Mouse (Mus musculus): ENCODE data around the gene Capn12.
A peak's percentile ranks its signal among the peaks of the same experiment; 100 is the strongest.
"Not testable (repeated sequence)": the region's sequence is repeated elsewhere in the genome, so short reads cannot be mapped to it uniquely, and the experiment has no call there.

Capn12 gene

GRCm38 (mm10) chr7:28879606-28880005, 1.6 kb upstream of the Capn12 start:
- DNase-seq: peak; percentile 47

GRCm38 (mm10) chr7:28880554-28880953, 668 bp upstream of the Capn12 start:
- no peak for DNase-seq

- DNase-seq: no peak
These were observed 1.8 kb downstream of the Capn12 start for GRCm38 (mm10) chr7:28883039-28883438.

DNA sequence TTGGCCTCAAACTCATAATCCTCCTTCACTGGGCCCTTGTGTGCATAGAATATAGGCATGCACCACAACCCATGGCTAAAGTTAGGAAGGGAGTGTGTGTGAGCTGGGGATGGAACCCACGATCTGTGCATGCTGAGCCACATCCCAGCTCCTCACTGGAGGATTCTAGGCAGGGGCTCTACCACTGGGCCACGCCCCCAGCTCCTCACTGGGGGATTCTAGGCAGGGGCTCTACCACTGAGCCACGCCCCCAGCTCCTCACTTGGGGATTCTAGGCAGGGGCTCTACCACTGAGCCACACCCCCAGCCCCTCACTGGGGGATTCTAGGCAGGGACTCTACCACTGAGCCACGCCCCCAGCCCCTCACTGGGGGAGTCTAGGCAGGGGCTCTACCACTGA, 2.5 kb downstream of the Capn12 start:
- not testable (repeated sequence) for DNase-seq

DNA sequence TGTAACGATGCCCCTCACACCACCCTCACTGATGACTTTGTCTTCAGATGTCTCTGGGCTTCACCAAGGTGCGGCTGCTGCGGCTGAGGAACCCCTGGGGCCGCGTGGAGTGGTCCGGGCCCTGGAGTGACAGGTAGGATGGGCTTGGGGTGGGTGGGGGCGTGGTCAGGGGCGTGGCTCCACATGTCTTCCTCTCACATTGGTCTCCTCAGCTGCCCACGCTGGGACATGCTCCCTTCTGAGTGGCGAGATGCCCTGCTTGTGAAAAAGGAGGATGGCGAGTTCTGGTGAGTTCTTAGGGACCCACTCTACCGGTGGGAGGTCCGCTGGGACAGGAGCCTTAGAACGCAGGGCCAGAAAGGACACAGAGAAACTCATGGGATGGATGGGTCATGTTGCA, 5.3 kb downstream of the Capn12 start:
- DNase-seq: no peak

DNA sequence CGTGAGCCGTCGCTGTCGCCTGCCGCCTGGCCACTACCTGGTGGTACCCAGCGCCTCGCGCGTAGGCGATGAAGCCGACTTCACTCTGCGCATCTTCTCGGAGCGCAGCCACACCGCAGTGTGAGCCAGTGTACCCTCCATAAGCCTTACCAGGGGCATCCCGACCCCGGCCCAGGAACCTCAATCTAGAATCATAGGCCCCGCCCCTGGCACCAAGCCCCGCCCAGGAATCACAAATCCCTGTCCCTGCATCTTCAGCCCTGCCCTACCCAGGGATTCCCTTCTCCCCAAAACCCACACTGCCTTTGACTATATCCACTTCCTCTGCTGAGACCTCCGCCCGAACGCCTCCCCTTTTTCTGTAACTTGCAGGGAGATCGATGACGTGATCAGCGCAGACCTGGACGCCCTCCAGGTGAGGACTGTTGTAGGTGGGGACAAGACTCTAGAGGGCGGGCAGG, 7.5 kb downstream of the Capn12 start:
- no peak for DNase-seq

DNA sequence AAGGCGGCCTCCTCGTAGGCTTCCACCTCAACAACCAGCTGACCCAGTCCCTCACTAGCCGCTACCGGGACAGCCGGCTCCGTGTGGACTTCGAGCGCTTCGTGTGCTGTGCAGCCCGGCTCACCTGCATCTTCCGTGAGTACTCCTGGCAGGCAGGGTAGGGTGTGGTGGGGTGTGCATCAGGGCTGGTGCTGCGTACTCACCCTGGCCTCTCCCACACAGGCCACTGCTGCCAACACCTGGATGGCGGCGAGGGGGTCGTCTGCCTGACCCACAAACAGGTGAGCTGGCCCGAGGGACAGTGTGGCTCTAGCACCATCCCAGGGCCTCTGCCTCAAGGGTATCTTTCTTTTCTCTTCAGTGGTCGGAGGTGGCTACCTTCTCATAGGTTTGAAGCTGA, 11.4 kb downstream of the Capn12 start:
- no peak for DNase-seq

GRCm38 (mm10) chr7:28893643-28894265, 12.5 kb downstream of the Capn12 start:
- no peak for DNase-seq

- DNase-seq: no peak
These were observed 13.7 kb downstream of the Capn12 start for GRCm38 (mm10) chr7:28894942-28895341.

DNA sequence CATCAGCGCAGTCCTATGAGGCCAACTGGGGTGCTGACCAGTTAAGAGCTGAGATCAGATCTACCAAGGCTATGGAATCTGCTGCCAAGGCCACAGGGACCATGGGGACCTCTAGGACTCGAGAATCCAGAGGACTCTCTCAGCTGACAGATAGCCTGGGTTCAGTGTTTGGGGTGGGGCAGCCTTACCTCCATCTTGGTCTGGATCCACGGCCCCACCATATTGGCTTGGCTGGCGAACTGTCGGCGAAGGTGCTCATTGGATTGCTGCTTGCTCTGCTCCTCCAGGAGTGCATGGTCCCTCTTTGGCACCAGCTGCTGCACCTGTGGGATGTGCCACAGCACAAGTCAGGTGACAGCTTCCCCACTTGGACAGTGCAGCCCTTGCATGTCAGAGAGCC, 16.4 kb downstream of the Capn12 start:
- no peak for DNase-seq

GRCm38 (mm10) chr7:28899972-28900371, 18.8 kb downstream of the Capn12 start:
- DNase-seq: no peak

GRCm38 (mm10) chr7:28901311-28902125, 20.3 kb downstream of the Capn12 start:
- no peak for DNase-seq

DNA sequence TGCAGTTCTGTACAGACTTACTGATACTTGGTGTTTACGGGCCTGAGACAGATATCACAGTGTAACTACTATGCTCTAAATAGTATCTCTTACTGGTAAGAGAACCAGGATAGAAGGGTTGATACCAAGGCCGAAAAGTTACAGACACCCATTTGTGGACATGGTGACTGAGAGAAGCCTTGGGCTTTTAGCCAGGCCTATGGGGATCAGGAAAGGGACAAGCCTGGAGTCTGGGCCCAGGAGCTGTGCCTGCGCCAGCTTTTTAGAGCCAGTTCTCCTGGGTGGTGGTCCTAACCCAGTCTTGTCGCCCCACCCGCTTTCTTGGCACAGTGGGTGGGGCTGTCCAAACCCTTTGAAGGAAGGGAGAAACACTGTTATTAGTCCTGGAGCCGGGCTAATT, 21.0 kb downstream of the Capn12 start:
- DNase-seq: no peak

- no peak for DNase-seq
These were observed 21.6 kb downstream of the Capn12 start for GRCm38 (mm10) chr7:28902809-28903208.

- no peak for DNase-seq
These were observed 22.6 kb downstream of the Capn12 start for GRCm38 (mm10) chr7:28903778-28904177.

- DNase-seq: no peak
These were observed 26.0 kb downstream of the Capn12 start for GRCm38 (mm10) chr7:28907195-28907594.

DNA sequence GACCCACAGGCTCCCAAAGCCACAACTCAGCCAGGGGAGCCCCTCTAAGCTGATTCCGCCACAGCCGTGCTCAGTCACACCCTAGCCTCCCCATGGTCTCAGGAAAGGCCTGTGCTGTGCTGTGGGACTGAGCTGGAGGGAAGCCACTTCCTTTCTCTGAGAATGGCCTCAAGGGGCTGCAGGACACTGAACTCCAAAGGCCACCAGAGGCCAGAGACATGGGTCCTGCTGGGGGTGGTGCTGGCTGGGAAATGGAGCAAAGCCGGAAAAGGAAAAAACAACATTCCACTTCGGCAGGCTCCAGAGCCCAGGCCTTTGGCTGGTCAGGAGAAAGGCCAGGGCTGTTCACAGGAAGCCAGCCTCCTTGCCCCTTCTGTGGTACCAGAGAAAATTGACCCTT, 30.4 kb downstream of the Capn12 start:
- no peak for DNase-seq

- no peak for DNase-seq
These were observed 31.9 kb downstream of the Capn12 start for GRCm38 (mm10) chr7:28913171-28913570.

- peak; percentile 42 for DNase-seq
These were observed 35.3 kb downstream of the Capn12 start for GRCm38 (mm10) chr7:28916491-28916890.

GRCm38 (mm10) chr7:28917503-28918426, 36.5 kb downstream of the Capn12 start:
- no peak for DNase-seq

DNA sequence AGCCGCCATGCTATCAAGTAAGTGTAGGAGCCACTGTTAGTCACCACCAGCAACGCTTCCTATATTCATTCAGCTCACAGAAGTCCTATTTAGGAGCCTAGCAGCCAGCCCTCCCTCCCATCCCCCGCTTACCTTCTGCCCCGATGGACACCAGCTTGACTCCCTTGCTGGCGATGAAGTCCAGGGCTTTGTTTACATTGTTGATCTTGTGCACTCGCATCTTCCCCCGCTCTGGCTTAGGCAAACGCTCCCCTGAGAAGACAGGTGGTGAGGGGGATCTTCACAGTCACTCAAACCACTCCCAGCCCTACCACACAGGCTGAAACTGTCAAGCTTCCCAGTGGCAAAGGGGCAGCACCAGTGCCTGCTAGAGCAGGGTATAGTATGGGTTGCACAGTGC, 37.3 kb downstream of the Capn12 start:
- no peak for DNase-seq

GRCm38 (mm10) chr7:28919815-28920214, 38.6 kb downstream of the Capn12 start:
- no peak for DNase-seq

DNA sequence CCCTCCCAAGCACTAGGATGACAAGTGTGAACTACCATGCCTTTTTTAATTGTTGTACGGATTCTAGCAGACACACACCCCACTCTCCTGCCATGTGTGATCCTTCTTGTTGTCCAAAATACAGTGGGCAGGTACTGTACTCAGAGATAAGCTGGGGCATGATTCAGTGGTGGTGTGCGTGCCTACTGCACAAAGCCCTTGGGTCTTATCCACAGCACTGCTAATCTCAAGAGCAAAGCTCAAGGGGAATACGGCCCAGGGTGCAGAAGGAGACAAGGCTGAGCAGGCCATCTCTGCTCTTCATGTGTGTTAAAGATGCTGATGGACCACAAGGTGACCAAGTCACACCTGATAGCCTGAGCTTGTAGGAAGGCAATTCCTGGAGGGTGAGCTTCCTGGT, 40.0 kb downstream of the Capn12 start:
- no peak for DNase-seq
